Mouse (Mus musculus): ENCODE measurements around the gene Nom1.

Gene Nom1

DNA sequence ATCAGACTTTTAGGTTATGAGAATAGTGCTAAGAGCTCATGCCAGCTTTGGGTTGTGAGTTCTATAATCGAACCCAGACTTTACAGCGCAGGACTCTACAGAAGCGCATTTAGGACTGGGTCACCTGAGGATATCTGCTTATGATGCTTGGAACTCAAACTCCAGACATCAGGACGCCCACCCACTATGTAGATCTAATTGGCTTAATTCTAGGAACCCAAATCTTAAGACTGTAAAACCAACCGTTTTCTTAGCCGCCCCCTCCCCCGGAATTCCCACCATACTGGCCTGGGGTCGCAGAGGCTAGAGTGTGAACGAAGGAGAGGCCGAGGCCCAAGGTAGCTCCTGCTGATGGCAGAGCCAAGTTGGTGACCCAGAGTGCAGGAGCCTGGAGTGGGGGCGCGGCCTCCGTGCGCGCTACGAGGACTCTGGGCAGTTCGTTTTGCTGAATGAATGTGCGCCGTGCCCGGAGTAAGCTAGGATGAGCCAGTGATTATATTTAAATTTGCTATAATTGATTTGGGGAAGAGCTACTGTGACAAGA lies 36.5 kb downstream of the Nom1 start:
- no peak for DNase-seq (ENCODE audit: low spot score in 2 of 2)

DNA sequence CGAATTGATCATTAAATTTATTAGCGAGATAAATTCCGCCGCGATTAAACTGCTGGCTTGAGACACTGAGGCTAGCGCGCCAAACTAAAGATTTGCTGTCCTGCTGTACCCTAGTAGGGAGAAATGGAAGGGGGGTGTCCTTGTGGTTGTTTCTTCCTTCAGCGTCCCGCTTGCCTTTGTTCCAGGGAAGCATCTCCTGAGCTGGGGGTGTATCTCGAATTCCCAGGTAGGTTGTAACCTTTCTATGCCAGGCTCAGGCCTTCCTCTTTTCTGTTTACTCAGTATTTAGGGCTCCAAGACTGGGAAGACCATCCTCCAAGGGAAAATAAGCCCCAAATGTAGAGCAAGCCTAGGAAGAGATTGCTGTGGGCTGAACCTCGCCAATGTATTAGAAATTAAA lies 36.9 kb downstream of the Nom1 start:
- DNase-seq (ENCODE audit: low spot score in 2 of 2): no peak

DNA sequence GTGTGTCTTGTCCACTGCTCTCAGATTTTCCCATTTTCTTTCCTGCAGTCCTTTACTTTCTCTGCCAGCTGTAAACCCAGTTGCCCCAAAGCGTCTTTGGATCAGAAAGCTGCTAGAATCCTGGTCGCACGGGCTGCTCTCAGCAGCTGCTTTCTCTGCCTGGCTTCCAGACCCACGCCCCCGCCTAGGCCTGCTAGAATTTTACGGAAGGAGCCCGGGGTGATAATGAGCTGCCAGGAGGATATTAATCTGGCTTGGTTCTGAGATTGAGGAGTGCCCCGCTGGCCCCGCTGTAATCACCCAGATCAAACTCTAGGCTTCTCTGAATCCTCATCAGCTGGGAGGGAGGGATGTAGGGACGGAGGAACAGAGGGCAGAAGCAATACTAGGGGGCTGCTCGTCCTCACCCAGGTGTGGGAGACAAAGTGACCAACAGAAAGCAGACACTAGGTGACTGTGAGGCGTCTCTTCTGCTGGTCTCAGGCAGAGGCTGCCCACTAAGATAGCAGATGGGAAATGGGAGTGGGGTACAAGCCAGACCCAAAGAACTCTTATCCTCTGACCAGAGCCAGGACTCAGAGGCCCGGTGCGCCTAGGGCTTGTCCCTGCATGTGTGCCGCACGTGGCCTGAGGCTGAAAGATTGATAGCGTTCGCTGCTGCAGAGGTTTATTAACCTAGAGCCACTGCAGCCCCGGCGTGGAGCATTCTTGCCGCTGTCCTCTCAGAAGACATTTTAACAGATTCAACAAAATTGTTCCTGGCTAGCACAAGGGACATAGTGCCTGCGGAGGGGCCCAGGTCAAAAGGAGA lies 37.6 kb downstream of the Nom1 start:
- DNase-seq (ENCODE audit: low spot score in 2 of 2): no peak

DNA sequence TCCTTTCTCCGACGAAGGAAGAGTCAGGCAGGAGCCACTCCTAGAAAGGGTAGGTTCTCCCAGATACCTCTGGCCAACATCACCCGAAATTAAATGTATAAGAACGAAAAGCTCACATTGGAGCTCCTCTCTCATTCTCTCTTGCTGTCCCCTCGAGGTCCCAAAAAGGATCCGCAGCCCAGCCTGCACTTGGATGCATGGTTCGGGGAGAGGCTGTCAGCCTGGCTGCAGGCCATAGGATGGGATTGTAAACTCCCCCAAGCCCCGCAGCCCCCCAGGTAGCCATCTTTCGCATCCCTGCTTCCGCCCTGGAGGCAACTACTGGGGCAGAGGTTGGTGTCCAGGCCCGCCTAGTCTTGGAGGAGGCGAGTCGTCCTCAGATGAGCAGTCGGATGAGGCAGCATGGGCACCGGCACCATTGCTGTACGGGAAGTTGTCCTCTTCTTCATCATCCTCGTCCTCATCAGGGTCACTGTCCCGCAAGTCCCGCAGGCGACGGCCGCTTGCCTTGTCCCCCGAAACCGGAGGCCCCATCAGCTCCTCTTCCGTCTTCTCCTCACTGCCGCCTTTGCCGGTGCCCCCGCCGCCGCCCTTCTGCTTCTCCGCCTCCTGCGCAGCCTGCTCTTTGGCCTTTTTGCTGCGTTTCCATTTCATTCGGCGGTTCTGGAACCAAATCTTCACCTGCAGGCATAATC lies 39.2 kb downstream of the Nom1 start:
- no peak for DNase-seq (ENCODE audit: low spot score in 2 of 2)

DNA sequence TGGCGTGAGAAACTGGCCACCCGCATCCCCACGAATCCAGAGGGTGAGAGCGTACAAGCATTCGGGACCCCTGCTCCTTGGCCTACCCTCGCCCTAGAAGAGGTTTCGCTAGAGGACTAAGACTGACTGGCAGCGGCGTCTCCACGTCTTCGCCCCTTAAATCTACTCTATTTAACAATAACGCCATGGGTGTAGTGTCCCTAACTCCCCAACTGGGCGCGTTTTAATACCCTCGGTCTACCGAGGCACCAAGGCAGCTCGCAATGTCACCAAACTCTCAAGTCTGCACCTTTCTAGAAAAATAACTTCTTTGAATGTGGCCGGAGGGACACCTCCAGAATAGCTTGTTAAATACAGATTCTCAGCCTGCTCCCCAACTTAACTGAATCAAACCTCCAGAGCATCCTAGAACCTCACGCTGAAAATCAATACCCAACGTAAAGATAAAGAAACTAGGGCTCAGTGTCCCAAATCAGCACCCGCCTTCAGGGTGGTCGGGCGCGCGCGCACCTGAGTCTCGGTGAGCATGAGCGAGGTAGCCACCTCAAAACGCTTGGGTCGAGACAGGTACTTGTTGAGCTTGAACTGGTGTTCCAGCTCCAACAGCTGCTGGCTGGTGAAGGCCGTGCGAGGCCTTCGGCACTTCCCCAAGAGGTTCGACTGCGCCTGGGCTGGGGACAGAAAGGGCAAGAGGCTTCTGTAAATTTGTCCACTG lies 39.9 kb downstream of the Nom1 start:
- DNase-seq (ENCODE audit: low spot score in 2 of 2): no peak

DNA sequence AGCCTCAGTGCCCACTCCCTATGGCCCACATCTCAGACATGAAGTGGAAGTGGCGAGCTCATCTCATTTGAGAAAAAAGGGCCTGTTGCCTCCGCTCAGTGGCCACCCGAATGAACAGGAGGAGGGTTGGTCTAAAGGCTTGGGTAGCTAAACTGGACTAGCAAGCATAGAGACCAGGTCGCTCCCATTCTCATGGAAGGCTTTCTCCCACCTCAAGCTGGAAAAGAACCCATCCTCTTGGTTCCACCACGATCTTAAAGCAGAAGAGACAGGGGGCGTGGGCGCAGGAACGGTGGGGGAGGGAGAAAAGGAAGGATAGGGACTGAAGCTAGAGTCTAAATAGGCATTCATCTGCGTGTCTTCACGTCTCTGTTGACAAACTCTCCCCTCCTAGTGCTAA lies 40.6 kb downstream of the Nom1 start:
- DNase-seq (ENCODE audit: low spot score in 2 of 2): no peak

DNA sequence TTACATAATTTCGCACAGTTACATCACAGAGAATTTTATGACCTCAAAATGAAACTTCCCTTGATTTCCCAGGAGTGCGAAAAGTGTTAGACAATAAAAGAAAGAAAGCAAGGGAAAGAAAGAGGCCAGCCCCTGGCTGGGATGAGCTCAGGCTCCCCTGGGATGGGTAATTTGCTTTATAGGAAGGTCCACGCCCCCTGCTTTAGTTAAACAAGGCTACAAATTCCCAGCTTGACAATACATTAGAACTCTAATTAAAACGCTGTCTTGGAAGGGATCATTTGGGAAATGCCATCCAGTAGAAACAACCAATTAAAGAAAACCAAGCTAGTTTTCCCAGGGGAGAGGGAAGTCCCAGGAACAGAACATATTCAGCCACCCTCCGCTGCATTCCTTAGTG lies 41.1 kb downstream of the Nom1 start:
- DNase-seq (ENCODE audit: low spot score in 2 of 2): no peak

DNA sequence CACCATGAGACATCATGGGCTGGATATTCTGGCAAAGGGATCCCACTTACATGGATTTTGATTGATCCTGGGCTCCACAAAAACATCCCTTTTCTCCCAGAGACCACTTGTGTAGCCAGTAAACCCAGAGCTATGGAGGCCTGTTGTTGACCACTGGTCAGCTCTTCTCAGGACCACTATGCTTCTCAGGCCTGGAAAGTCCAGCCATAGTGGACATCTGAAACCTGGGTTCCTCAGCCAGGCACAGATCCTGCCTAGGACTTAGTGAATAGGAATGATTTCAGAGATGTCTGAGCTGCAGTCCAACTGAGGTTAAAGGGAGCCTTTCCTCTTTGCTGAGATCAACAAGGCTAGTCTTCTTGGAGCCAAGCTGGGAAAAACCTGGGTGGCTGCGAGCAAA lies 41.6 kb downstream of the Nom1 start:
- DNase-seq (ENCODE audit: low spot score in 2 of 2): no peak

DNA sequence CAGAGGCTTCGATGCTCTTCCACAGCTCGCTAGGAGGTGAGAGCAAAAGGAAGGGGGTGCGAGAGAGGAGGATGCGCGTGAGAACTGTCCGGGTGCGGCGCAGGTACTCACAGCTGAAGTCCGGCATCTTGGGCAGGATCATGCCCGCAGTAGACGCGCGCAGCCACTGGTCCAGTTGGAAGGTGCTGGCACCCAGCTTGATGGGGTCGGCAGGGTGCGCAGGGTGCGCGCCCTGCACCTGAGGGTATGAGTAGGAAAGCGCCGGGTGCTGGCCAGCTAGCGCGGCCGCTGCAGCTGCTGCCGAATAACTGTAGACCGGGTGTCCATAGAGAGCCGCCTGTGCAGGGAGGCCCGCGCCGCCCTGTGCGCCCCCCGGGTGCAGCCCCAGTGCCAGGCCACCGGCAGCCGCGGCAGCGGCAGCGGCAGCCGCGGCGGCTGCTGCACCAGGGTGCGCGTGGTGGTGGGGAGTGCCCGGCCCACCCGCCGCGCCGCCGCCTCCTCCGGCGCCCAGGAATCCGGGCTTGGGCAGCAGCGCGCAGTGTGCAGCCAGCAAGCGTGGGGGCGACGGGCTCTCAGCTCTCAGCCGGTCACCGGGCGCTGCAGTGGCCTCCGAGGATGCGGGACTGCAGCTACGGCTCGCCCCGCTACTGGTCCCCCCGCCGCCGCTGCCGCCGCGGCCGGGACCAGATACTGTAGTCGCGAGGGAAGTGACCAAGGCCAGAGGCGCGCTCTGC lies 43.2 kb downstream of the Nom1 start:
- no peak for DNase-seq (ENCODE audit: low spot score in 2 of 2)

DNA sequence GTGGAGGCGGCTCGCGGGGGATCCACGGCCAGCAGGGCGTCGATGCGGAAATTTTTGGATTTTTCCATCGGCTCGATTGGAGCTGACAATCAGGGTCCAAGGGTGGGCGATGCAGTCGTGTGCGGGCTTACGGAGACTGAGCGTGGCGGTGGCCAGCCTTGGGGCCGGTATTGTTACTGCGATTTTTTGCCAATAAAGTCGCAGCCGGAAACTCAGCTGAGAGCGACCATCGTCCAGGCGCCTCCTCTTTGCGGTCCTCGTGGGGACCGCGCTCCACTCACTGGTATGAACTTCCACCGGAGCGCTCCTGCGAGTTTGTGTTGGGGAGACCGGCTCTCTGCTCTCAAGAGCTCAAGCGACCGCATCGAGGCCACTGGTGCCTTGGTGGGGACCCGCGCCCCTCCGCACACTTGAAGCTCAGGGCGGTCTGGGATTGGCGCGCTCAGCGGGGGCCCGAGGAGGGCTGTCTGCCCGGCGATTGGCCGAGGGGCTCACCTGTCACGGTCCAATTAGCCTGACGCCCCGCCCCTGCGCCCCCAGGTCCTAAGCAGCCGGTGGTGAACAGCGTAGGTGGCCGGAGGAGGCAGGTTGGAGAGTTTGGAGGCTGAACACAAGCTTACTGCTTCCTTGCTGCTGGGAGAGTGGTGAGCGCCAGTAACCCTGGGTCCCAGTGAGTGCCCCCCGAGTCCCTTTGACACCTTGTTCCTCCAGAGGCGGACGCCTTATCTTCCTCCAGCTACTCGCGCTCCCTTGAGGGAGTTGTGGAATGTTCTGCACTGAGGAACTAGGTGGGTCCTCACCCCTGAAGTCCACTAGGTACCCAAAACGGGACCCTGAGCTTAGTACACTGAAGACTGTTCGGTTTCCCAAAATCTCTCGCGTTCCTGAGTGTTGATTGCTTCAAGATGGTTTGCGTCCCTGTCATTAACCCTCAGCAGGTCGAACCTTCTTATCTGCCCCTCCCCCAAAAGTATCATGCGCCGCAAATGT lies 44.0 kb downstream of the Nom1 start, which contains the start of gene Mnx1:
TSS of gene Mnx1 (minus strand) at position 263 of the 990 bp plus-strand sequence.
- no peak for DNase-seq (ENCODE audit: low spot score in 2 of 2)

DNA sequence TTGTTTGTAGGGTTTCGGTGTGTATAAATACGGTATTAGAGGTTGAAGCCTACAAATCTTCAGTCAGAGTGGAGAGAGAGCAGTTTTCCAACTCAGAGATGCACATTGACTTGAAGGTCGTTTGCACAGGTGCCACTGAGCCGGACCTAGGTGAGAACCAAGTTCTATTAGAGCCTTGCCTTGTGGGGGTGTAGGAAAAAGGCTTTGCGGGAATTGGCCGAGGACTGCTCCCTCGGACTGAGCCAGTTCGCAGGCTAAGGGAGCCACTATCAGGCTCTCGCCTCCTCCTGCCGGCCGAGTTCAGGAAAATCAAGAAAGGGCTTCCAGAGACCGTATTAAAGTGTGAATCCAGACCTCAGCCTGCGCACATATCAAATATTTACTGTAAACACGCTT lies 44.7 kb downstream of the Nom1 start:
- DNase-seq (ENCODE audit: low spot score in 2 of 2): no peak

DNA sequence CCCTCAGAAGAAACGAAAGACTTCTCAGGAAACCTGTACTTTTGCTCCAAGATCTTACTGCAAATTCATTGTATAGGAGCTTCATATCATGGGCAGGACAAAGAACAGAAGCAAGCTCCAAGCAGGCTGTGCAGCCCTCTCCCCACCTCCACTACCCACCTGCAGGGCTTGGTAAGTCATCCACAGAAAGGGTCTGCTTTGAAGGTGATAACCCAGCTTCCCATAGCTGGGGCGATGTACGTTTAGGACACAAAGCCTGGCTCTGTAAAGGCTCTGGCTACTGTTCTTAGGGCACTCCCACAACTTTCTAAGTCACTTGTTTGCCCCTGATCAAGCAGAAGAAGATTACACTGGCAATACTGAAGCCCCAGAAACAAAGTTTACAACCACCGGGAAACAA lies 49.3 kb downstream of the Nom1 start:
- no peak for DNase-seq (ENCODE audit: low spot score in 2 of 2)

DNA sequence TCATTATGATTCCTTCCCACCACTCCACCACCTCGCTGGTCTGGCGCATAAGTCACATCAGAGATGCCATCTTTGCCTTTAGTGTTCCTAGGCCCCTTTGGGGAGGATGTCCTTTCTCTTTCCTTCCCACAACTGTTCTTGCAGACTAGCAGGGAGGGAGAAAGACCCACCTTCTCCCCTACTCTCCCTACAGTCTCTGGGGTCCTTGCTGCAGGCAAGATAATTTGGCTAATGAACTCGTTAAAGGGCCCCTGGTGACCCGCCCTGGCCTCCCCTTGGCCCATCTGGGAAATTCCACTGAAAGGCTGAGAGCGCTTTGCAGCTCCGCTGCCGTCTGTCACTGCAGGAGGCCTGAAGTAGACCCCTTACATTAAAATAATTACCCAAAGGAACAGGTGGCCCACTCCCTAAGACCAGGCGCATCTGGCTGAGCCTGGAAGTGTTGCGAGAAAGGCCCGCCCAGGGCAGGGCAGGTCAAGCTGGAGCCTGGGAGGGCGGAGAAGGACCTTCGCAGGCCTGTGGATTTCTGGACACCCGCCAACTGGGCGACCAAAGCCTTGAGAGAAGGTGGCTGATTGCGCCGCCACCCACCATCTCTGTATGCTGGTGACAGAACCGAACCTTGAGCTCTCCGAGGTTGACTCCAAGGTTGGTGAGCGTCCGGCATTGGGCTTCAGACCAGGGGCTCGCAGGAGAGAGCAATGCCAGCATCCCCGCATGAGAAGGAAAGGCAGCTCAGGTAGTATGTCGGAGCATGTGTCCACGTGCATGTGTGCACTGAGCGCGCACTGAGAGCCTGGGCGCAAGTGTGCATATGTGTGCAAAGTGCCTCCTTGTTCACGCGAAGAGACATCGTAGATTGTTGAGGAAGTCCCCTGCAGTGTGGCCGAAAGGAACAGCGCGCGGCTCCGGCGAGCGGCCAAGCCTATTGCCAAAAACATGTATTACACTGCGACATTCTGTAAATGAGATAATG lies 50.8 kb downstream of the Nom1 start:
- DNase-seq (ENCODE audit: low spot score in 2 of 2): no peak

DNA sequence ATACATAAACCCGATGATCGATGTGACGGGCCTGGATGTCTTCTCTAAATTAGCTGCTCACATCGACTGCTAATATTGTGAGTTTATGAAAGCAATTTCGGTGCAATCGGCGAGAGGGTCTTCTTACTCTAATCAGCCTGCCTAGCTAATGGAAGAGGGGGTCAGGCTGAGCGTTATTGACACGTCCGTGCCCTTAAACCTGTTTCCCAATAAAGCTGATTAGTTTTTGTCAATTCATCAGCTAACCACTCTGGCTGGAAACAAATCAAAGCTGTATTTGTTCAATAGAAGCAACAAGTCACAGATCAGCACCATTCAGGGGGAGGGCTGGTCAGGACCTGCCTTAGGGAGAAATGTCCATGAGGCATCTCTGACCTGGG lies 51.5 kb downstream of the Nom1 start:
- no peak for DNase-seq (ENCODE audit: low spot score in 2 of 2)

DNA sequence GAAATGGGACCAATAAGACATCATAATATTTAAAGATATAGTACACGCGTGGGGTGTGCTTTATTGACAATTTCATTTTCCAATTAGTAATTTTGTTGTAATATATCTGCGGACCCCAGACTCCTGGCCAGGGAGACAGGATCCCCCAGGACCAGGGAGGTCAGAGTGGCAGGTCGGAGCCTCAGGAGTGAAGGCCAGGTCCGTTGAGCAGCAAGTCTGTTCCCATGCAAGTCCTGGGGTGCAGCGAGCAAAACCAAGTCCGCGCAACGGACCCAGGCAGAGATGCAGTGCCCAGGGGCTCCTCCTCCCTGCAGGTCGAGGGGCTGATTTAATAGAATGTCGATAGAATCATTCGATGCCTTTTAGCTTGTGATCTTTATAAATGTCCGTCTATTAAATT lies 52.9 kb downstream of the Nom1 start:
- DNase-seq (ENCODE audit: low spot score in 2 of 2): no peak

DNA sequence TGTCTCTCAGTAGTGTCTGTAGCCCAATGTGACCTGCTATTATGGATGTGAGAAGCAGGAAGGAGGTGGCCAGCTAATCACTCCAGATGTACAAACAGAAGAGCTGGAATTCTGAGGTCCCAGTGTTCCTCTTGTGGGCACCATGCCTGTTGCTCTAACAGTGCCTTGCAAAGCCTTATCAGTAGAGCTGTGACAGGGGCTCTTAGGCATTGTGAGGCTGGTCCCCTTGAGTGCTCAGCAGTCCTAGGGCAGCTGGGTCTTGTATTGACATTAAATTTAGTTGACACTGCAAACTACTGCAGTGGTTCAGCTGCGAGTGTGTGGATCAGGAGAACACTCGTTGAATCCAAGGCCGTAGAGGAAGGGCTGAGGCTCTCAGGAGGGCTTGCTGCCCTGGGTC lies 72.5 kb downstream of the Nom1 start:
- DNase-seq (ENCODE audit: low spot score in 2 of 2): no peak
